Mouse (Mus musculus): ENCODE results near the gene Surf1. TPM values are rescaled to one million over a fixed set of nuclear protein-coding genes. Genes with fewer than 3 reads are reported as not detected.

Surf1 gene
- 50.7 and 53.3 TPM in 2 replicates for total RNA-seq (2012; rRNA removed)

DNA sequence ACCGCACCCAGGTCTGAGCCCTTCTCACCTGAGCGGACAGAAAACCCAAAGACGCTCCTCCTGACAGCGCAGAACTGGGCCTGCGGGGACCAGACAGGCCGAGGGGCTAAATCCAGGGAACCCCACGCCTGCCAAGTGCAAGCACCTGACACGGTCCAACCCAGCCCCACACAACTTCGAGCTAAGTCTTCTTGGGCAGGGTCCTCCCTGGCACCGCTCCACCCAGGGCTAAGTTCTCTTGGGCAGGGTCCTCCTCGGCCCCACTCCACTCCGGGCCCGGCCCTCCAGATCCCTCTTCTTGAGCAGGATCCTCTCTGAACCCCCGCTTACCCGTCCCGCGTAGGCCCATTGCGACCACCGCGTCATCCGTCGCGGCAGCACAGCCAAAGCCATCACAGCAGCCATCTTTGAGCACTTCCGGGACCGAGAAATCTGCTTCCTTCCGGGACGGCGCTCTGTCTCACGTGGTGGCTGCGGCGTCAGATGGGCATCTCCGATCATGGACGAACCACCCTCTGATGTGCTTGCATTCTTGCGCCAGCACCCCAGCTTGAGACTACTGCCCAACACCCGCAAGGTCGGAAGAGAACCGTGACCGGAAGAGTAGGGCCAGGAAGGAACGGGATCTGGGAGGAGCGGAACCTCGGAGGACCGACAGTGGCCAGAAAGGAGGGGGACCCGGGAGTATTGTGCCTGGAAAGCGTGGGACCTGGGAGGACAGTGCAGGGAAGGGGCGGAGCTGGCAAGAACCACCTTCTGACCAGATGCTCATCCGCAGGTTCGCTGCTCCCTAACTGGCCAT is at the start of gene Surf1, which contains the start of gene Surf2:
Gene Surf1, minus strand, starts transcription at position 604 of the 802 bp plus-strand sequence.
Gene Surf2, plus strand, starts transcription at position 441 of the 802 bp plus-strand sequence.
- Histone ChIP-seq H3K27ac (ENCODE audit: insufficient read depth, low read depth, low read length, poor library complexity, severe bottlenecking) (0 out of 2 replicates have a peak within 1 kb of the TSS, but pooled peaks have one; percentile 3), H3K4me1 (ENCODE audit: control insufficient read depth in 2 of 2, insufficient read depth in 2 of 2, low read length in 2 of 2, poor library complexity in 1 of 2) (peaks cover 0 to 6% of the 10 kb centered on the region in 2 experiments; a peak in 1 of 4 replicates), H3K4me3 (ENCODE audit: insufficient read depth in 1 of 2, low read depth in 1 of 2, low read length in 2 of 2, poor library complexity in 1 of 2, severe bottlenecking in 1 of 2) (peak within 1 kb of the TSS; percentile 69 to 86), H3K9me3 (ENCODE audit: control insufficient read depth, insufficient read depth, low read depth, low read length) (no peaks in the 10 kb centered on the region), H3K9ac (ENCODE audit: insufficient read depth, low read depth, low read length, poor library complexity, severe bottlenecking) (peak within 1 kb of the TSS; percentile 78), H3K36me3 (ENCODE audit: control insufficient read depth, insufficient read depth, low read length, poor library complexity, severe bottlenecking) (peaks cover 68% of the 10 kb centered on the region)
- DNase-seq (ENCODE audit: low read depth, low spot score) = no peak
- TF ChIP-seq CHD2 (IDR thresholded peaks at IDR 0.05; ENCODE audit: low read depth, low read length) = no peak
- TF ChIP-seq MAFK (IDR thresholded peaks at IDR 0.05; ENCODE audit: insufficient read depth, low read depth, low read length) = no peak
- no peak for TF ChIP-seq ZC3H11A (IDR thresholded peaks at IDR 0.05; ENCODE audit: borderline replicate concordance, low read depth, low read length)
- TF ChIP-seq HCFC1 (IDR thresholded peaks at IDR 0.05; ENCODE audit: borderline replicate concordance, insufficient read depth, low read length) = no peak
- TF ChIP-seq ZNF384 (IDR thresholded peaks at IDR 0.05; ENCODE audit: low read depth, low read length) = no peak
- in situ Hi-C loops (cut with MboI; ENCODE audit: low sequenced_read_pairs in 2 of 2, unreplicated experiment in 2 of 2) = loop anchor here in 1 of 2 experiments (25.0 kb wide), 1 partner anchor 479 kb away; the partner anchor contains the start of gene Sec16a

GRCm38 (mm10) chr2:26964724-26965370 is 48.5 kb upstream of the Surf1 start:
- Histone ChIP-seq H3K9me3 (ENCODE audit: control insufficient read depth, insufficient read depth, low read depth, low read length) (no peaks in the 10 kb centered on the region), H3K4me1 (ENCODE audit: control insufficient read depth in 2 of 2, insufficient read depth in 2 of 2, low read length in 2 of 2, poor library complexity in 1 of 2) (peaks cover 0 to 5% of the 10 kb centered on the region in 2 experiments; a peak in 1 of 4 replicates), H3K36me3 (ENCODE audit: control insufficient read depth, insufficient read depth, low read length, poor library complexity, severe bottlenecking) (peaks cover 18% of the 10 kb centered on the region), H3K27ac (ENCODE audit: insufficient read depth, low read depth, low read length, poor library complexity, severe bottlenecking) (no peak overlapping the region), H3K4me3 (ENCODE audit: insufficient read depth in 1 of 2, low read depth in 1 of 2, low read length in 2 of 2, poor library complexity in 1 of 2, severe bottlenecking in 1 of 2) (peak overlapping the region; percentile 79 to 93), H3K9ac (ENCODE audit: insufficient read depth, low read depth, low read length, poor library complexity, severe bottlenecking) (peak overlapping the region; percentile 80; the same call in 1 of the 2 replicates)
- in situ Hi-C loops (cut with MboI; ENCODE audit: low sequenced_read_pairs in 2 of 2, unreplicated experiment in 2 of 2) = no loop called here
- DNase-seq (ENCODE audit: low read depth, low spot score) = no peak
- TF ChIP-seq MAFK (IDR thresholded peaks at IDR 0.05; ENCODE audit: insufficient read depth, low read depth, low read length) (no peak), ZNF384 (IDR thresholded peaks at IDR 0.05; ENCODE audit: low read depth, low read length) (peak; percentile 65)

GRCm38 (mm10) chr2:26963923-26964723 is 47.8 kb upstream of the Surf1 start, which contains the start of gene Rexo4:
Gene Rexo4 (minus strand): TSS chr2:26964386.
- Histone ChIP-seq H3K36me3 (ENCODE audit: control insufficient read depth, insufficient read depth, low read length, poor library complexity, severe bottlenecking) (peaks cover 22% of the 10 kb centered on the region), H3K4me3 (ENCODE audit: insufficient read depth in 1 of 2, low read depth in 1 of 2, low read length in 2 of 2, poor library complexity in 1 of 2, severe bottlenecking in 1 of 2) (peak within 1 kb of the TSS; percentile 79 to 93), H3K9ac (ENCODE audit: insufficient read depth, low read depth, low read length, poor library complexity, severe bottlenecking) (peak within 1 kb of the TSS; percentile 89), H3K27ac (ENCODE audit: insufficient read depth, low read depth, low read length, poor library complexity, severe bottlenecking) (peak within 1 kb of the TSS; percentile 89), H3K9me3 (ENCODE audit: control insufficient read depth, insufficient read depth, low read depth, low read length) (no peaks in the 10 kb centered on the region), H3K4me1 (ENCODE audit: control insufficient read depth in 2 of 2, insufficient read depth in 2 of 2, low read length in 2 of 2, poor library complexity in 1 of 2) (peaks cover 0 to 5% of the 10 kb centered on the region in 2 experiments; a peak in 1 of 4 replicates)
- in situ Hi-C loops (cut with MboI; ENCODE audit: low sequenced_read_pairs in 2 of 2, unreplicated experiment in 2 of 2) = no loop called here
- DNase-seq (ENCODE audit: low read depth, low spot score) = peak; percentile 92
- TF ChIP-seq HCFC1 (IDR thresholded peaks at IDR 0.05; ENCODE audit: borderline replicate concordance, insufficient read depth, low read length) = peak; percentile 72; the same call in 1 of the 2 replicates
- TF ChIP-seq CHD2 (IDR thresholded peaks at IDR 0.05; ENCODE audit: low read depth, low read length) = no peak

DNA sequence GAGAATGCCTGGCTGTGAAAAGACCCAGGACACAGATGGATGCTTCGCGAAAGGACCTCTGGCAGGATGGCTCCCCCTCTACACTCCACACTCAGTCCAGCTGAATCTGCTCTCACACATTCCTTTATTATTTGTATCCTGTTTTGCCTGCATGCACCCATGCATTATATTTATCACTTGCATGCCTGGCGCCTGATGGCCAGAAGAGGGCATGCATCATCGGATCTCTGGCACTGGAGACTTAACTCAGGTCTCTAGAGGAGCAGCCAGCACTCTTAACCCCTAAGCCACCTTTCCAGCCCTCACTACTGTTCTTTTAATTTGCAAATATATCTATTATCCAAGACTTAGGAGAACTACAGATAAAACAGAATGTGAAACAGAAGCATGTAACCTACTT is 44.4 kb upstream of the Surf1 start:
- no peak overlapping the region for H3K27ac ChIP-seq (ENCODE audit: insufficient read depth, low read depth, low read length, poor library complexity, severe bottlenecking)
- no peak overlapping the region for H3K9ac ChIP-seq (ENCODE audit: insufficient read depth, low read depth, low read length, poor library complexity, severe bottlenecking)
- H3K9me3 ChIP-seq (ENCODE audit: control insufficient read depth, insufficient read depth, low read depth, low read length) = no peaks in the 10 kb centered on the region
- TF ChIP-seq HCFC1 (IDR thresholded peaks at IDR 0.05; ENCODE audit: borderline replicate concordance, insufficient read depth, low read length) (no peak), MAFK (IDR thresholded peaks at IDR 0.05; ENCODE audit: insufficient read depth, low read depth, low read length) (no peak), CHD2 (IDR thresholded peaks at IDR 0.05; ENCODE audit: low read depth, low read length) (no peak), ZNF384 (IDR thresholded peaks at IDR 0.05; ENCODE audit: low read depth, low read length) (no peak), ZC3H11A (IDR thresholded peaks at IDR 0.05; ENCODE audit: borderline replicate concordance, low read depth, low read length) (no peak)
- H3K4me1 ChIP-seq (ENCODE audit: control insufficient read depth in 2 of 2, insufficient read depth in 2 of 2, low read length in 2 of 2, poor library complexity in 1 of 2) = peaks cover 0 to 5% of the 10 kb centered on the region in 2 experiments; a peak in 1 of 4 replicates
- DNase-seq (ENCODE audit: low read depth, low spot score) = no peak
- in situ Hi-C loops (cut with MboI; ENCODE audit: low sequenced_read_pairs in 2 of 2, unreplicated experiment in 2 of 2) = no loop called here
- H3K36me3 ChIP-seq (ENCODE audit: control insufficient read depth, insufficient read depth, low read length, poor library complexity, severe bottlenecking) = peaks cover 41% of the 10 kb centered on the region
- H3K4me3 ChIP-seq (ENCODE audit: insufficient read depth in 1 of 2, low read depth in 1 of 2, low read length in 2 of 2, poor library complexity in 1 of 2, severe bottlenecking in 1 of 2) = no peak overlapping the region

All from ES-E14 (cell line).